Mouse (Mus musculus) embryonic facial prominence, embryonic 14.5 days (tissue): ENCODE results near the gene Rasgef1c. TPM values are rescaled to one million over a fixed set of nuclear protein-coding genes. Genes with fewer than 3 reads are reported as not detected.

Source experiments
- ATAC-seq: fragments of 200-750 bp; cut with Nextera tagmentation; 2 replicates; pipeline ENCODE4 v1.8.0; 2017; ENCODE audit warnings: low read depth, moderate number of reproducible peaks, moderate TSS enrichment
- DNase-seq: peaks from one replicate; pipeline ENCODE4 v3.0.0-alpha.2; 2015; ENCODE audit warnings: low spot score
- H3K27ac ChIP-seq: fragments of 300-500 bp; sonication (generic); replicated peaks from 2 replicates; pipeline ENCODE4 v1.5.1; 2014; ENCODE audit warnings: low read depth, mild to moderate bottlenecking, low read length, moderate library complexity
- H3K27me3 ChIP-seq: fragments of 300-500 bp; sonication (generic); replicated peaks from 2 replicates; pipeline ENCODE4 v1.6.1; 2014; ENCODE audit warnings: low read length; ENCODE audit not compliant: control insufficient read depth, insufficient read depth
- H3K36me3 ChIP-seq: fragments of 300-500 bp; sonication (generic); 2 replicates; pipeline ENCODE4 v1.6.1; 2014; ENCODE audit warnings: low read length, mixed read lengths; ENCODE audit not compliant: control insufficient read depth, insufficient read depth
- H3K4me1 ChIP-seq: fragments of 300-500 bp; sonication (generic); 2 replicates; pipeline ENCODE4 v1.6.1; 2014; ENCODE audit warnings: antibody characterized with exemption, low read length; ENCODE audit not compliant: control insufficient read depth, insufficient read depth
- H3K4me2 ChIP-seq: fragments of 300-500 bp; sonication (generic); 2 replicates; pipeline ENCODE4 v1.6.1; 2014; ENCODE audit warnings: low read depth, mild to moderate bottlenecking, low read length, moderate library complexity, mixed read lengths
- H3K4me3 ChIP-seq: fragments of 300-500 bp; sonication (generic); 2 replicates; pipeline ENCODE4 v1.5.1; 2014; ENCODE audit warnings: low read depth, mild to moderate bottlenecking, low read length
- H3K9ac ChIP-seq: fragments of 300-500 bp; sonication (generic); 2 replicates; pipeline ENCODE4 v1.6.1; 2014; ENCODE audit warnings: low read depth, mild to moderate bottlenecking, low read length, moderate library complexity, mixed read lengths
- H3K9me3 ChIP-seq: fragments of 300-500 bp; sonication (generic); 2 replicates; pipeline ENCODE4 v1.6.1; 2016; ENCODE audit warnings: low read length; ENCODE audit not compliant: control insufficient read depth
- WGBS: fragments of 180-500 bp; shearing (Covaris S2); extraction: QIAGEN DNeasy Blood & Tissue Kit; methylation state at CpG from one replicate; pipeline ENCODE4 v1.1.7; 2014; 5-methylcytosine and 5-hydroxymethylcytosine counted together
- polyA plus RNA-seq: library from polyadenylated mRNA; unstranded; fragments of >200 nt; fragmentation: Nextera tagmentation; extraction: Ambion mirVana; gene quantifications from 2 replicates; pipeline ENCODE4 v1.2.1, GENCODE M21; 2014

Gene Rasgef1c
- polyA plus RNA-seq, 1 experiment from 2014 or later = 1.4 TPM

GRCm38 (mm10) chr11:49876948-49877817 lies 24.5 kb upstream of the Rasgef1c start:
- ATAC-seq = peak; percentile 55; the same call in 1 of the 2 replicates
- WGBS = 75% methylated on average over 8 of the region's 8 CpGs

GRCm38 (mm10) chr11:49879950-49880642 lies 21.5 kb upstream of the Rasgef1c start:
- H3K4me1 ChIP-seq = 0 out of 2 replicates have a peak, but pooled peaks cover 6% of the 10 kb centered on the region
- H3K4me2 ChIP-seq = no peak overlapping the region
- H3K27ac ChIP-seq = no peak overlapping the region
- ATAC-seq = no peak
- no peaks in the 10 kb centered on the region for H3K27me3 ChIP-seq
- no peaks in the 10 kb centered on the region for H3K9me3 ChIP-seq
- no peak overlapping the region for H3K4me3 ChIP-seq
- 91% methylated on average over 3 of the region's 3 CpGs for WGBS
- peaks cover 47% of the 10 kb centered on the region for H3K36me3 ChIP-seq
- peak; percentile 45 for DNase-seq
- H3K9ac ChIP-seq = no peak overlapping the region

More at GRCm38 (mm10) chr11:49876948-49877817, 24.5 kb upstream of the Rasgef1c start:
- peak; percentile 63 for DNase-seq
- H3K4me2 ChIP-seq = no peak overlapping the region
- no peak overlapping the region for H3K4me3 ChIP-seq
- 0 out of 2 replicates have a peak, but pooled peaks cover 6% of the 10 kb centered on the region for H3K4me1 ChIP-seq
- no peak overlapping the region for H3K27ac ChIP-seq
- H3K9ac ChIP-seq = no peak overlapping the region
- H3K27me3 ChIP-seq = no peaks in the 10 kb centered on the region
- H3K9me3 ChIP-seq = no peaks in the 10 kb centered on the region
- peaks cover 45% of the 10 kb centered on the region for H3K36me3 ChIP-seq

- H3K36me3 ChIP-seq = peaks cover 47% of the 10 kb centered on the region
- H3K9me3 ChIP-seq = no peaks in the 10 kb centered on the region
- no peaks in the 10 kb centered on the region for H3K27me3 ChIP-seq
- no peaks in the 10 kb centered on the region for H3K4me1 ChIP-seq
- DNase-seq (no peak), ATAC-seq (no peak)
- H3K4me3 ChIP-seq = no peak overlapping the region
- H3K27ac ChIP-seq = no peak overlapping the region
- no peak overlapping the region for H3K4me2 ChIP-seq
- 85% methylated on average over 3 of the region's 3 CpGs for WGBS
- H3K9ac ChIP-seq = no peak overlapping the region
These were observed 18.2 kb upstream of the Rasgef1c start for GRCm38 (mm10) chr11:49883394-49883793.

- Histone ChIP-seq H3K27ac (no peak overlapping the region), H3K4me3 (no peak overlapping the region), H3K9ac (no peak overlapping the region), H3K4me2 (no peak overlapping the region), H3K36me3 (peaks cover 20% of the 10 kb centered on the region), H3K27me3 (no peaks in the 10 kb centered on the region), H3K4me1 (no peaks in the 10 kb centered on the region), H3K9me3 (no peaks in the 10 kb centered on the region)
- ATAC-seq (no peak), DNase-seq (no peak)
- WGBS = 81% methylated on average over 5 of the region's 5 CpGs
These were observed 13.2 kb upstream of the Rasgef1c start for GRCm38 (mm10) chr11:49888469-49888868.

- no peak overlapping the region for H3K9ac ChIP-seq
- 88% methylated on average over 5 of the region's 5 CpGs for WGBS
- no peak overlapping the region for H3K4me3 ChIP-seq
- peaks cover 6% of the 10 kb centered on the region; the same call in 1 of the 2 replicates for H3K36me3 ChIP-seq
- no peak for DNase-seq
- no peak overlapping the region for H3K27ac ChIP-seq
- no peaks in the 10 kb centered on the region for H3K9me3 ChIP-seq
- ATAC-seq = no peak
- H3K4me1 ChIP-seq = no peaks in the 10 kb centered on the region
- no peaks in the 10 kb centered on the region for H3K27me3 ChIP-seq
- H3K4me2 ChIP-seq = no peak overlapping the region
These were observed 9.6 kb upstream of the Rasgef1c start for GRCm38 (mm10) chr11:49891993-49892392.

GRCm38 (mm10) chr11:49893806-49894205 lies 7.8 kb upstream of the Rasgef1c start:
- H3K27me3 ChIP-seq = no peaks in the 10 kb centered on the region
- no peak overlapping the region for H3K4me3 ChIP-seq
- H3K4me1 ChIP-seq = no peaks in the 10 kb centered on the region
- peaks cover 6% of the 10 kb centered on the region for H3K9me3 ChIP-seq
- no peak for ATAC-seq
- no peak overlapping the region for H3K27ac ChIP-seq
- H3K4me2 ChIP-seq = no peak overlapping the region
- H3K36me3 ChIP-seq = no peaks in the 10 kb centered on the region
- no peak overlapping the region for H3K9ac ChIP-seq
- no peak for DNase-seq
- WGBS = 65% methylated on average over 11 of the region's 11 CpGs

GRCm38 (mm10) chr11:49895966-49896590 lies 5.6 kb upstream of the Rasgef1c start:
- Histone ChIP-seq H3K4me1 (no peaks in the 10 kb centered on the region), H3K9ac (no peak overlapping the region), H3K4me3 (no peak overlapping the region), H3K4me2 (no peak overlapping the region), H3K36me3 (no peaks in the 10 kb centered on the region), H3K27me3 (peaks cover 17% of the 10 kb centered on the region), H3K27ac (no peak overlapping the region), H3K9me3 (peaks cover 6% of the 10 kb centered on the region)
- ATAC-seq (no peak), DNase-seq (no peak)
- 52% methylated on average over 6 of the region's 6 CpGs for WGBS

GRCm38 (mm10) chr11:49900043-49900442 lies 1.6 kb upstream of the Rasgef1c start:
- Histone ChIP-seq H3K9me3 (peaks cover 6% of the 10 kb centered on the region), H3K4me3 (no peak overlapping the region), H3K4me1 (no peaks in the 10 kb centered on the region), H3K36me3 (no peaks in the 10 kb centered on the region), H3K27me3 (peaks cover 39% of the 10 kb centered on the region), H3K9ac (no peak overlapping the region), H3K4me2 (no peak overlapping the region), H3K27ac (no peak overlapping the region)
- 69% methylated on average over 6 of the region's 6 CpGs for WGBS
- DNase-seq (no peak), ATAC-seq (no peak)
